Mouse (Mus musculus) kidney, adult 18-20 months (tissue): ENCODE measurements around the gene Spem1.
"Not testable (repeated sequence)": the region's sequence is repeated elsewhere in the genome, so short reads cannot be mapped to it uniquely, and the experiment has no call there.

Experiments
- DNase-seq: peaks from one replicate; pipeline ENCODE4 v3.0.0; 2021

Gene Spem1

GRCm38 (mm10) chr11:69822080-69822479 lies at the start of gene Spem1:
Spem1 (minus strand) TSS chr11:69822180.
- DNase-seq = no peak

DNA sequence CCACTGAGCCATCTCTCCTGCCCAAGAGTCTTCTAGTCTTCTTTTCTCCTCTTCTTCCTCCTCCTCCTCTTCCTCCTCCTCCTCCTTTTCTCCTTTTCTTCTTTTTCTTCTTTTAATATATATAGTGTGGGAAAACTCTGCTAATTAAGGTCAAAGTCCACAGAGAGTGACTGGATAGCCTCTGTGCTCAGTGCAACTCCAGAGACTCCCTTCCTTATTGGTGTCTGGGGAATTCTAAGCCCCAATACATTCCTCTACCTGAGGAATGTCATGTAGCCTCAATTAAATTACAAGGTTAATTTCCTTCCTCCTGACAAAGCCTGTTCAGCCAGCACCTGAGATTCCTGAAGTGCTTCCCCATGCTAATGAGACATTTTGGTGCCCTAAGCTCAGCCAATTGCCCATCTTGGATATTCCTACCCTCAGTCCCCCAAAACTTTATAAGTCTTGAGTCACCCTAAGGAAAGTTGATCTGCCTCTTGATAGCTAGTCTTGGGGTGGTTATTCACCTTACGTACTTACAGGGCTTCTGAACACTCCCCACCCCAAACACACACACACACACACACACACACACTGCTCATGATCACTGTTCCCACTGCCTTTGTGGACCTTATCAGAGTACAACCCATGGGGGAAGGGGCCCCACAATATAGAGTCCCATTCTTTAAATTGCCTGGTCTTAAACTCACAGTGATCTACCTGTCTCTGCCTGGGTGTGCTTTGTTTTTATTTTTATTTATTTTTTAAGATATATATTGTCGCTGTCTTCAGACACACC lies 48.5 kb upstream of the Spem1 start:
- DNase-seq = no peak

DNA sequence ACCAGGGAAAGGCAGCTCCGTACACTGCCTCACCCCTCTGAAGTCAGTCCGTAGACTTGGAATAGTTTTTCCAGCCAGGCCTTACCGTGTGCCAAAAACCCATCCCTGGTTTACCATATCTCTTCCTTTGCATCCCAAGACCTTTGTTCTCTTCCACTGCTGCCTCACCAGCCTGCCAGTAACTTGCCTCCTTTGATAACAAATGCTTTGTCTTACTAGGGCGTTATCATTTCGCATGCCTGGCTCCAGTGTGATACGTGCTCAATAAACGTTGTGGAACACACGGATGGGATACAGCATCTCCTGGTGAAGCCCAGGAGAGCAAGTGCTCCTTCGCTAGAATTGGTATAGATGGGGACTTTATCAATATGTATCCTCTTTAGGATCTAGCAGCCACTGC lies 45.4 kb upstream of the Spem1 start:
- DNase-seq = no peak

DNA sequence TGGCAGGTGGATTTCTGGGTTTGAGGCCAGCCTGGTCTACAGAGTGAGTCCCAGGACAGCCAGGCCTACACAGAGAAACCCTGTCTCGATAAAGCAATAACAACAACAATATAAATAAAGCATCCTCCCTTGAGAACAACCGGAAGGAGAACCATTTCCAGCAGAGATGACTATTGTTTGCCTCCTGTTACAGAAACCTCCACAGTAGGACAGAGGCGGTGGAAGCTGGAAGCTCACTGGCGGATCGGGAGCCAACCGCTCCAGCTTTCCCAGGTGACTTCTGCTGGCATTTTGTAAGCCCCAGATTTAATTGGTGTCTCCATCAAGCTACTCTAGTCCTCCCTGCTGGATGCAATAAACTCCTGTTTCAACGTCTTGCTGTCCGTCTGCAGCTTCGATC lies 43.6 kb upstream of the Spem1 start:
- no peak for DNase-seq

GRCm38 (mm10) chr11:69864138-69864860 lies 42.3 kb upstream of the Spem1 start:
- DNase-seq = no peak

DNA sequence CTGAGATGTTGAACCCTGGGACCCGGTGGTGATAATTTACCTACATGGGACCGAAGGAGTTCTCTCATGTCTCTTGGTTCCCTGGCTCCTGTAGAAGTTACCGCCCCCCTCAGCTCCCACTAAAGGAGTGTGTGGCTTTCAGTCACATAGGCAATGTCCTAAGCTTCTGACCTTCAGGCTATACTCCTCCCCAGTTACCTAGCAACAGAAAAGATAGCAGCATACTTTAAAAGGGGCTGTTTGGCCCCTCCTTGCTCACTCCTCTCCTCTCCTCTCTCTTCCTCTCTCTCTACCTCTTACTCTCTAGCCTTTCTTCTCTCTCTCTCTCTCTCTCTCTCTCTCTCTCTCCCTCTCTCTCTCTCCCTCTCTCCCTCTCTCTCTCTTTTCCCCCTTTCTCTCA lies 41.7 kb upstream of the Spem1 start:
- DNase-seq = not testable (repeated sequence)

- peak; percentile 74 for DNase-seq
Measured at GRCm38 (mm10) chr11:69858113-69858998, 36.4 kb upstream of the Spem1 start, which contains the start of gene Tnk1. Tnk1 (minus strand) TSS chr11:69858730.

- no peak for DNase-seq
Measured at GRCm38 (mm10) chr11:69855347-69855746, 33.4 kb upstream of the Spem1 start.

DNA sequence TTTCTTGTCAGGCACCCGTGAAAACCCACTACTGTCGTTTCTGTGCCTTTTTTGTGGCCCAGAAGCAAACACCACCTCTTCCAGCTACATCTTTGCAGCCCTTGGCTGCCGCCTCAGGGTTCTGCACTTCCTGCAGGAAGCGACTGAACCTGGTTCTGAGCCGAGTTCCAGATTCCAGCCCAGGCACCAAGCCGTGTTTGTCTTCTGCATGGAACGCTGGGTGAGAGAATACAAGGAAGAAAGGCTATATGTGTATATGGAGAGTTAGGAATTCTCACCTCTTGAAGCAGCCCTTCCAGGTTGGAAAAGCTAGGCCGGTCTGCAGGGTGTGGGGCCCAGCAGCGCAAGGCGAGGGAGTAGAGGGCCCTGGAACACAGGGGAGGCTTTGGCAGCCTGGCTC lies 32.7 kb upstream of the Spem1 start:
- no peak for DNase-seq

GRCm38 (mm10) chr11:69853994-69854393 lies 32.0 kb upstream of the Spem1 start:
- peak; percentile 39 for DNase-seq

DNA sequence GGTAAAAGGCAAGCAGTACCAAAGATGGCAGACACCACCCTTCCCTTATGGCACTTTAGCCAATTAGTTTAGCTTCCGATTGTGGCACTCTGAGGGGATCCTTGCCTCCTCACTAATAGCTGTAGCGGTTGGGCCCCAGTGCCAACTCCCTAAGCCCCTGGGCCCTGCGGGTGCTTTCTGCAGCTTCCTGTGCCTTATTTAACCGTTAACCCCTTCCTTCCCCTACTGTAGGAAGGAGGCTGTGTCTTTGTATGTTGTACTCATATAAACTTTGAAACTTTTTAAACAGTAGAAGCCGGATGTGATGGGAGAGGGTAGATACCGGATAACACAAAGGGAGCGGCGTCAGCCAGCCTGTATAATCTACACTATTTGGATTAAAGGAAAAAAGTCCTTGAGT lies 28.8 kb upstream of the Spem1 start:
- no peak for DNase-seq

GRCm38 (mm10) chr11:69849884-69850283 lies 27.9 kb upstream of the Spem1 start:
- DNase-seq = no peak

DNA sequence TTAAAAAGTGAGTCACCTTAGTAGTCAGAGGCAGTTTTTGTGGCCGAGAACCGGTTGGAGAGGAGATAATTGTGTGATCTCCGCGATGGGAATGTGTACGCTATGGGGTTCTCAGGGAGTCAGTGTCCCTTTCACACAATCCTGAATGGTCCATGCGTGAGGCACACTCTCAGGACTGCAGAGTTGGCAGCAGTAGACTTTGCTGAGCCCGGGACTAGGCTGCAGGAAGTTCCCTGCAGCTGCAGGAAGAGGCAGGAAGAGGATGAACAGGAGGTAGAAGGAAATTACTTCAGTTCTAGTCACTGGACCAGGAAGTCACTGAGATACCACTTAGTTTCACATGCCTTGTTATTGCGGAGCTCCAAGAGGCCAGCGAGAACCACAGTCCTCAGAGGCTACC lies 27.1 kb upstream of the Spem1 start:
- DNase-seq = no peak

DNA sequence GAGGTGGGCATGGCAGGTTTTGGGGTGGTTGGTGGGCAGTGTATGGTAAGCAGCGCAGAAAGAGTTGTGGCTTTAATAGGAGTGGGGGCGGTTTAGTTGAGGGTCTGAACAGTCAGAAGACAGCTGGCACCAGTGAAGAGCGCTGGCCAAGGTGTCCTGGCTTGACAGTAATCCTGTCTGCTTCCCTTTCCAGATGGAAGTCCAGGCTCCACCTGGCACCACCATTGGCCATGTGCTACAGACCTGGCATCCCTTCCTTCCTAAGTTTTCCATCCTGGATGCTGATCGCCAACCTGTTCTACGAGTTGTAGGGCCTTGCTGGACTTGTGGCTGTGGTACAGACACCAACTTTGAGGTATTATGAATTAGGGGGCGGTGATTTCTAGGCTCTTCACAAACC lies 26.0 kb upstream of the Spem1 start:
- no peak for DNase-seq

- peak; percentile 37 for DNase-seq
Measured at GRCm38 (mm10) chr11:69846738-69847688, 25.0 kb upstream of the Spem1 start.

DNA sequence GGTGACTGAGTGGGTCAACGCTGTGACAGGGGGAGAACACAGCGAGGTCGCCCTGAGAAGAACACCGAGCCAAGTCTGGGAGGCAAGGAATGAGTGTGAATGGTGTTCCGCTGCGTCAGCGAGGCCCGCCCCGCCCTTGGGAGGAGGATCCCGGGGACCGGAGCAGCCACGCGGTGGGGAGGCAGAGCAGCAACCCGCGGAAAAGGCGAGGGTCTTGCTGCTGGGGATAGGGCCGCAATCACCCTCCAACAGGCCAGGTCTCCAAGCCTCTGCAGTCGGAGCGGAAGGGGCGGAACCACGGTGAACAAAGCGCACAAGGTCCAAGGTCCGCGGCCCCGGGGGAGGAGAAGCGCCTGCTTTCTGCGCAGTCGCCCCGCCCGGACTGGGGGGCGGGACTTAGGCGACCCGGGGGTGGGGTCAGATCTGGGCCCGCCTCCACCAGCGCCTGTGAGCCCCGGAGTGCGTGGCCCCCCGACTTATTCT lies 24.3 kb upstream of the Spem1 start, which contains the start of gene Plscr3:
Gene Plscr3, plus strand, starts transcription at position 179 of the 483 bp plus-strand sequence.
- peak; percentile 95 for DNase-seq

DNA sequence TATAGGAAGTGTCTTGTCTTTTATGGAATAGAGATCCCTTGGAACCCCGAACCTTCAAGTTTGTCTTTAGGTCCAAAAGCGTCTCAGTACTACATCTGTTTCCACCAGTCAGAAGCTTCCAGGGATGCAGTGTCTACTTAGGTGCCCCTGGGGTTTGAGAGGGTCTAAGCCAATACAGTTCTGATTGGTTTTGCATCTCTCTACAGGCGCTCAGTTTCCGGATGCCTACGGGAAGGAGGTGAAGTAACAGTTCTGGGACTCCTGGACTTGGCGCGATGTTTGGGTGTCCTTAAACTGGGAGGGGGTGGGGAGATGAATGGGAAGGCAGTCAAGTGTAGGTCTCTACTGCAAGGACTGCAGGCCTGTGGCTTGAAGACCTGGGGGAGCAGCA lies 16.7 kb upstream of the Spem1 start:
- DNase-seq = no peak

DNA sequence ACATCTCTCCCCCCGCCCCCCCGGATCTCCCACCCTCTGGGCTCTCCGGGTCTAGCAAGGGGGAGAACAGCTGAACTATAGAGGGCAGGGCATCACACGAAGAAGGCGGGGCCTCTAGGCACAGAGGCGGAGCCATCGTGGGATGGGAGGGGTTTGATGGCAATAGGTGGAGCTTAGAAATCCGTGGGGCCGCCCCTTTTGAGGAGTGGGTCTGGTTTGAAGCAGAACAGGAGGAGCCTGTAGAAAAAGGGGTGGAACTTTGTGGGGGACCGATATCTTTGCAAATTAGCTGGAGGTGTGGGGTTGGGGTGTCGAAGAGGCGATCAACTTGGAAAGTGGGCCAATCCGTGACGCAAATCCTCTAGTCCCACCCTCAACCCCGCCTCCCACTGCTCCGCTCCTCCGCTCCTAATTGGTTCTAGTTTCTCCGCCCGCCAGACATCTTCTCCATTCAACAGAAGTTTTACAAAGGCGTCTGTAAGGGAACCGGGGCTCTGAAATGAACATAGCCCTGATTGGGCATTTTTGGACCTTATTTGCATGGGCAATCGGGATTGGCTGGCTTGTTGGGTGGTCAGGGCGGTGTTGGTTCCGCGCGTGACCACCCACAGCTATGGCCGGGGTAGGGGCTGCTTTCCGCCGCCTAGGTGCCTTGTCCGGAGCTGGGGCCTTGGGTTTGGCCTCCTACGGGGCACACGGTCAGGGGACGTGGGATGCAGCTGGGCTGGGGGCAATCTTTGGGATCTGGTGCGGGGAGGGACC lies 16.2 kb upstream of the Spem1 start, which contains the start of gene Tmem256:
Gene Tmem256, plus strand, starts transcription at position 563 of the 762 bp plus-strand sequence.
- DNase-seq = peak; percentile 95

GRCm38 (mm10) chr11:69837604-69837951 lies 15.6 kb upstream of the Spem1 start, which contains the start of gene Nlgn2:
Nlgn2 (minus strand) TSS chr11:69837784.
- no peak for DNase-seq

GRCm38 (mm10) chr11:69836703-69837576 lies 15.0 kb upstream of the Spem1 start:
- no peak for DNase-seq
